Mouse (Mus musculus) layer of hippocampus, postnatal 10 days (tissue): ENCODE data around the gene Commd8. TPM values are rescaled to one million over a fixed set of nuclear protein-coding genes. Genes with fewer than 3 reads are reported as not detected.
A peak's percentile ranks its signal among the peaks of the same experiment; 100 is the strongest.
"Not testable (repeated sequence)": the region's sequence is repeated elsewhere in the genome, so short reads cannot be mapped to it uniquely, and the experiment has no call there.

Source experiments
- DNase-seq, 2 experiments: peaks; one replicate each; pipeline ENCODE4 v3.0.0; 2021; ENCODE audit warnings: low spot score in 2 of 2
- total RNA-seq, 2 experiments: library from RNA; stranded (reverse); gene quantifications; 2 replicates each; pipeline ENCODE4 v1.2.3; 2021

The Commd8 gene
- total RNA-seq, 2 experiments from 2014 or later, result 91.2 to 92.2 TPM

DNA sequence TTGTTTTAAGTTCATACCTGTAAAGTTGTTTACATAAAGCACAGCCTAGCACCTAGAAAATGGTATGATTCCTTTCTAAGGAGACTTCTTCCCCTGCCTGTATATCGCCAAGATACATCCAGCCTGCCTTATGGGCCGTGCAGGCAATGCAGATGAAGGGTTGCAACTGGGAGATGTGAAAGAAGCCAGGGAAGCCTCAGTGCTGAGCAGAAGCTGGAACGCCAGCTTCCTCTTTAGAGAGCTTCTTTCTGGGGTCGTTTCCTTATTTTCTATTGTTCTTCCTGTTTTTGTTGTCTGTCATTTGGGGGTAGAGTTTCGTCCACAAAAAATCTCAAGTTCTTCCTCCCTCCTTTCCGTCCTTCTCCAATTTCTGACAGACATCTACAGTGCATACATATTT lies 2.1 kb upstream of the Commd8 start:
- no peak for DNase-seq

DNA sequence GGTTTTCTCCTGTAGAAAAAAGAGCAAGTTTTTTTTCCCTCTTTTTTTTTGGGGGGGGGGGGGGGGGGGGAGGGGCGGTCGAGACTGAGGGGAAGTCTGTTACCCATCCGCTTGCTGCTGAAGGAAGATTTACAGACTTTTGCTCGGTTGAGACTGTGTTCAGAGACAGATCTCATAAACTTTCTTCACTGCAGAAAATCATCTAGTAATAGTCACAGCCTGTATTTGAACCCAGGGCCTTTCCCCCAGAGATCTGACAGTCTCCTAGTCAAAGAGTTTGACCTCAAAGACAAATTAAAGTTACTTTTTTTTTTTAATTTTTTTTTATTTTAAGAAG lies 264 bp upstream of the Commd8 start:
- no peak for DNase-seq

DNA sequence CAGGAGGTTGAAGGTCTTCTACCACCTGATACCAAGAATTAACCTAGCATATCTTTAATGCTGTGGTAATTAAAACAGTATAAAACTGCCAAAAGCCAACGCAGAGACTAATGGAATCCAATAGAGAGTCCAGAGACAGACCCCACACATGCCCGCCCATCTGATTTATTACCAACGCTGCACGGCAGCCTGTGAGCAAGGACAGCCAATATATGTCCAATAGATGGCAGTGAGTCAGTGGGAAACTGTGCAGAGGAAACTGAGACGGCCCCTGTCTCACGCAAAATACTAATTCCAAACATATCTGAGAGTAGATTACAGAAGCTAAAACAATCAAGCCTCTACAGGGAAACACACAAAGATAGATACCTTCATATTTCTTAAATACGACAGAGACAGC lies 3.6 kb downstream of the Commd8 start:
- no peak for DNase-seq

DNA sequence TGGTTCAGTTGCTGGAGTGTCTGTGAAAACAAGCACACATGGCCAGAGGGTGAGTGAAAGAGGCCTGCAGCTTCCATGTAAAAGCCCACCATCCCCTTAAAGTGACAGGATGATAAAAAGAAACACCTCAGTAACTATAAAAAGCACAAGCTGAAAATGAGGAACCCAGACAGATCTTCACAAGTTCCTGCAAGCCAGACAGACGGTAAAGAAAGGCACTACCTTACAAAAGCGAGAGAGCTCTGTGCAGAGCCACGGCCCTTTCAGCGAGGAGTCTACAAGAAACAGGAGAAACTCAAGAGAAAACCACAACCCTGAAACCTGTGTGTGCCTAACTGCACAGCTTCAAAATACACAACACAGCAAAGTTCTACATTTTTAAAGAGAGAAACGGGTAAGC lies 5.1 kb downstream of the Commd8 start:
- no peak for DNase-seq

DNA sequence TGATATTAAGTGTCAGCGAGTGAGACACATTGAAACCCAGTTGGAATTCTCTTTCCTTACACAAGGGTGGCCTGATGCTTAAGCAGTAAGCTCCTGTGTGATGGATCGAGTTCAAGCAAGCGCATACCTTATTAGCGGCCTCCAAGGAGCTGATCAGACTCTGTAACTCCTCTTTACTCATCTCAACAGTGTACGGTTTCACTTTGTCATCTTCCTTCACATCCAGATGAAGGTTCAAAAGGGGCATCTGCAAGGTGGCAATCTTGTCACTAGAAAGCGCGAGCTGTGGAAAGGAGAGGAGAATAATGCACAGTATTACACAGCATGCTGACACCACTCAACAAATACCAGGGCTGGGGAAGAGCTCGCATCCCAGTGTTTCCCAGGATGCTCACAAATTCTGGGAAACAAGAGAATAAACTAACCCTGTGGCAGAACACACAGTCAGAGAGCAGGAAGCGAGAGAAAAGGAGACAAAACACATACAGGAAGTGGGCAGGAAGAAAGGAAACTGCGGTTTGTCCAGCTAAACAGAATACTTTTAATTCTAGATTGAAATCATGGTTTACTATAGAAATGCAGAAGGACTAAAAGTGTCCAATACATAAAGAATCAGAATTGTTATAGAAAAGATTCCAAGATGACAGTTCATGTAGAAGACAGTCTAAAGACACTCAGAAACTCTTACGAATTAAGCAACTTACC lies 7.1 kb downstream of the Commd8 start:
- DNase-seq, result no peak

DNA sequence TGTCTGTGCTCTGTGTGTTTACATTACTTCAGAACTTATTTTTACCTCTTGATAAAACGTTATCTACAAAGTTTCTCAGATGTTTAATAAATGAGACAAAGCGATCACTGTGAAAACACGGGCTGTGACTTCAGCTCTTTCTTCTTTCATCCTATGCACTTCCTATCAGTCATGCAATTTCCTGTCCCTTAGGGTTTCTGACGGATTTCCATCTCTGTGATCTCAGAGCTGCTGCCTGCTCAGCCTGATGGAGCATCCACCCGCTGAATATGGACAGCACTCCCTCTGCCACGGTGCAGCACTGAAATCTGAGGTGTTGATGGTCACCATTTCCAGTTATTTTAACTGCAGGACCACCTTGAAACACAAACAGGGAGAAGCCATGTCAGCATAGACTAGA lies 8.5 kb downstream of the Commd8 start:
- no peak for DNase-seq

DNA sequence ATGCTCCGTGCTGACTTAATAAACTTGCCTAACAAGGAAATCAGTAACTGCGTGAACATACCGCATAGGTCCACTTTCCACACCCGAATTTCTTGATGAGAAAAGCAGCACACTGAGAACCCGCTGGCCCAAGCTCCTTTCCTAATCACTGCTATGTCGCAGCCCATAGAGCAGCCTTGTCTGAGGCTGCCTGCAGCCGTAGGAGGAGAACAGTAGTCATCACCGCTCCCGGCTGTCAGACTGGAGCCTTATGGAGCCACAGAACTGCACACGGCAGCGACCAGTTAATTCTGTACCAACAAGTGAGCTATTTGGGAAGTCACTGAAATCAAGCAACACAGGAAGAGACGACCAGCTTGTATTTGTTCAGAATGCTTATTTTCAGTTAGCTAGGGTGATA lies 9.3 kb downstream of the Commd8 start:
- no peak for DNase-seq

DNA sequence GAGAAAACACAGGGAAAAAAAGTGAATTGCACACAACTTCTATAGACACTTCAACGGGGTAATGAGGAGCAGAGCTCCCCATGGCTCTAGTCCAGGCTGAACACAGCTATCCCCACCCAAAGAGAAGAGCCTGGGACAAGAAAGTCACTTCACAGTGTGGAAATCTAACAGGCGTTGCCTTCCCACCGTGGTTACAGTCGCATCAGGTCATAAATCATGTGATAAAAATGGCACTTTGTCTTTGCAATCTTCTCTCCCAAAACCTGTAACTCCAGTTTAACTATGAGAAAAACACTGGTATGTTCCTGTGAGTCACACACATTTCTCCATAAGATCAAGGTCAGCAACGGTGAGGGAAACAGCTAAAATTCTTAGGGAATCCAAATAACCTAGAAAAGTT lies 11.4 kb downstream of the Commd8 start:
- no peak for DNase-seq

DNA sequence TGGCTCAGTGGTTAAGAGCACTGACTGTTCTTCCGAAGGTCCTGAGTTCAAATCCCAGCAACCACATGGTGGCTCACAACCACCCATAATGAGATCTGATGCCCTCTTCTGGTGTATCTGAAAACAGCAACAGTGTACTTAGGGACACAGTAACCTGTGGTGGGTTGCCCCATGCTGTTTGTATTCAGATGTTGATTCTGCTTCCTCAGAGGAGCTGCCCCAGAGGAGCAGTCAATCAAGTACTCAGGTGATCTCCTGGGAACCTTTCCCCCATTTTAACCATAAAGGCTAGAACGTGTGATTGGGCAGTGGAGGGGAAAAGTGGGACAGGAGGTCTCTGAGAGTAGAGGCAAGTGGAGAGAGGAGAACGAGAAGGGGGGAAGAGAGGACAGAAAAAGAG lies 12.3 kb downstream of the Commd8 start:
- not testable (repeated sequence) for DNase-seq

DNA sequence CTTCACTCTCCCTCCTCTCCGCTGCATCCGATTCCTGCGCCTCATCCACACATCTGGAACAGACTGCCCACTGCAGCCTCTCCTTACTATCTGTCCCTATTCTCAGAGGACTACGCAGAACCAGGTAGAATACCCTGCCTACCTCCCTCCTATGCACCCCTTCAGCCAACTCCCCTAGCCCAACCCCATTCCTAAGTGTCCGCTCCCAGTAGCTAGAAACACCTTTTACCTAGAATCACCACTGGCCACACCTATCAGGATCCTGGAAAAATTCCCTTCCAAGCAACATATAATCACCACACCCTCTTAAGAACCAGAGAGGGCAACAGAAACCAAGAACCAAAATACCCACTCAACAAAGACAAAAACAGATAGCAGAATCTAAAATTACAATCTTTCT lies 17.1 kb downstream of the Commd8 start:
- DNase-seq, result no peak

DNA sequence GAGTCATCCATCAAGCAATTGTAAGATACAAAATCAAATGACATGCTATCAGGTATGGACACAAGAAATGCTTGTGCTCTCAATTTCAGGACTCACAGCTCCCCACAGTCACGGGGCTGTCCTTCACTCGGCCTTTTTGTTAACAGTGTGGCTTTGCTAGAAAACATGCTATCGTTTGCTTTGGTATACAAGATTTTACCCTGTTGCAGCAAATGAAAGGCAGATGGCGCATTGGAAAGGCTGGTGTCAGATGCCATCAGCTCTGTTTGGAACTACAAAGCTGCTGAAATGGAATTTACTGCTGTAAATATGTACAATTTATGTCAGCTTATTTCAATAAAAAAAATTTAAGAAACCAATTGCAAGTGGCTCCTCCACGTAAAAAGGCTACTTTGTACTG lies 19.3 kb downstream of the Commd8 start:
- DNase-seq, result peak; percentile 21 to 32

DNA sequence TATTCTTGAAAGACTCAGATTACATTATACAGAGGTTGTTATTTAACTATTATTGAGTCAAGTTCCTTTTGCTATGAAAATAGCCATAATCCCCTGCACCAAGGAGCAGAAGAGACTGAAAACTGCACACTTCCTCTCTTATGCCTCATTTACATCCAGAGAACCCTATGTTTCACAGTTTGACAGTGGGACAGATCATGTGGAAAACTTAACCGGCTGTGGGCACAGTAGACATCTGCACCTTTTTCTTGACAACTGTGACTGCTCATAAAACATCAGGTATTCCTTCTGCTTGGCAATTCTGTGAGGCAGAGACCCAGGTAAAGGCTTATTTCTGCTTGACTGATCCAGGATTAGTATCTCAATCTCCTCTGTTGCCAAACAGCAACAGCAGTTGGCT lies 28.4 kb downstream of the Commd8 start:
- DNase-seq, result no peak

DNA sequence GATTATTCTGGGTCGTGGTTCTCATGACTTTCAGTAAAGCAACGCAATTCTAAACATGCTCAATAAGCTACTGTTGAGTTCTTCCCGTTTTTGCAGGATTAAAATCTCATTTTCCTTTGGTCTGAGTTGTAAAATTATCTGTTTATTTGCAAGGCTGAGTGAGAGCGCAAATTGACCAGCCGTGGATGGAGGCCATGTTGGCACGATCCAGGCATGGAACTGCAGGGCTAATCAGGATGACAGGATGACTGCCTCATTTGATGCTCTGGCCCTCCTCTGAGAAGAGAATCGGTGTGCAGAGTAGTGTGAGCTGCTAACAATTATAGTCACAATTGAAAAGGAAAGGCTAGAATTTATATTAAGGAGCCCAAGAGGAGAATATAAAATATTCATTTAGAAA lies 29.7 kb downstream of the Commd8 start:
- DNase-seq, result no peak

DNA sequence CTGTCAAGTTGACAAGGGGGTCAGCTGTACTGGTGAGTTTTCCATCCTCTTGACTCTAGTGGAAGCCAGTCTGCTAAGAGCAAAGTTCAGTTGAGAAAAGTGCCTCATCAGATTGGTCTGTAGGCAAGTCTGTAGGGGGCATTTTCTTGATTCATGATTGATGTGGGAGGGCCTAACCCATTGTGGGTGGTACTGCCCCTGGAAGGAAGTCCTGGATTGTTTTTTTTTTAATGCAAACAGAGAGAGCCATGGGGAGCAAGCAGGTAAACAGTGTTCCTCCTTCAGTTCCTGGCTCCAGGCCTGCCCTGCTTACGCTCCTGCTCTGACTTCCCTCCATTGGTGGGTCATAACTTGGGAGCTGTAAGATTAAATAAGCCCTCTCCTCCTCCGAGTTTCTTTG lies 34.1 kb downstream of the Commd8 start:
- no peak for DNase-seq

DNA sequence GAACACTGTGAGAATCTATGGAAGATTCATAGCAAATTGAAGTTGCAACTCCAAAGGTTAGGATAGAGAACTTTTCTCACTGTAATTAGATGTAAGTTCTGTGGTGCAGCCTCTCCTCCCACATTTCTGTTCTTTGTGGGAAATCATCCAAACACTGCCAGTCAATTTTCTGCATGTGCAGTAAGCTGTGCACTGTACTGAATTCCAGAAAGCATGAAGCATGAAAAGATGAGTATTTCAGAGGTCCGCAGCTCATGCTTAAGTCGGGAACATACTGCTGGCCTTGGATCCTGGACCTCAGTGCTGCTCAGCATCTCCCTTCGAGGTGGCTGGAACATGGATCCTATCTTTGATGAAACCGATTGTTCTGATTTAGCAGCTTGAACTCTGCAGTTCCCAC lies 41.3 kb downstream of the Commd8 start:
- no peak for DNase-seq

DNA sequence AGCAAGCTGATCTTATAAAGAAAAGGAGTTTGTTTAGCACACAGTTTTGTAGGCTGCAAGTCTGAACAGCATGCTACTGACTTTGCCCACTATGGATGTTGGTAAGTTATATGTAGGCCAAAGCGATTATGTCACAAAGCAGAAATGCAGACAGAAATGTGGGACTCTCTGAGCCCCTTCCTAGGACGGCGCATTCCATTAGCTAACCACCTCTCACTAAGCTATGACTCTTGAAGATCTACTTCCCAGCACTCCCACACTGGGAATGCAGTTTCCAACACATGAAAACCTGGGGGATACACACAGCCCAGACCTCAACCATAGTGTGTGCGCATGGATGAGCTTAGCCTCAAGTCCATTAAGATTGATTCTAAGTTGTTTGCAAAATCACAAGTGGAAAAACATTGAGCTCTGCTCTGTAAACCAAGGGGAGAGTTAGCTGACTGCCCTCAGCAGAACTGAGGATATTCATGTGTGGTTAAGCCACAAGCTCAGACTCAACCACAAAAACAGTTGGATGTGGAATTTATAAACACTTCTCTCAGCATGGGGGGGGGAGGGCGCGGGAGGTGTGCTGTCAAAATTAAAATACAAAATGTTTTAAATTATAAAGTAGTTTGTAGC lies 45.5 kb downstream of the Commd8 start:
- no peak for DNase-seq
